Comparison of ENCODE assay signal across 11 mouse cellular contexts in the genomic region with DNA sequence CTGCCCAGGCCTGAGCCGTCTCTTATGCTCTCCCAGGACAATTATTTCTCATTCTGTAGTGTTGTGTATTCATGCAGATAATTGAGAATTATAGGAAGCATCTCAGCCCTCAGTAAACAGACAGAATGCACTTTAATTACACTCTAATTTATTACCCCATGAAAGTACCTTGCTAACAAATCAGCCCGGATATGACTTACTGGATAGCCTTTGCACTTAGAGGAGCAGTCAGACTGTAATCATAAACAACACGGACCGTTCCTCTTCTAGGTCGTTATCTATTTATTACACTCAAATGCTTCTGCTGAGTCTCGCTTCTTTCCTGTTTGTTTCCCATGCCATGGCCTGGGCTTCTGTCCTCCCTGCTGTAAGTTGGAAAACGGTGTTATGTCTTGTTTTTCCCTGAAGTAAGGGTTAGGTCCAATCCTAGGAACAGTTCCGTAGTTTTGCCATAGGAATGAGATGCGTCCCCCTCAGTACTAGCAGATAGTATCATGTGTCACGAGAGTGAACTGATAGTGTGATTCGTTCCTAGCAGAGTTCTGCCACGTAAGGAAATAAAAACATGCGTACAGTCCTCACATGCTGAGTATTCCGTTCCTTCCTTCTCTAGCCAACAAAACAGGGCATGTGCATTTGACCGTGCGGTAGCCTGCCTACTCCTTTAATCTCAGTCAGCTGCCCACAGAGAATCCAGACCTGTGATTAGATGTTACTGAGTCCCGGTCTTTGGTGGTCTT. TPM values are rescaled to one million over a fixed set of nuclear protein-coding genes. Genes with fewer than 3 reads are reported as not detected.
DNase-seq lines count a peak whose midpoint lies in the region; ATAC-seq and TF ChIP-seq lines count a peak whose summit lies in the region.
"Had no signal": no experiment of that assay in that cellular context is flagged by ENCODE, and none has a peak within 500 bp of the region (broad histone marks: within the 10 kb centered on the region; RNA-seq: fewer than 3 reads in every experiment).

No protein-coding gene starts in this region.

- H3K9me3 ChIP-seq in liver, embryonic 11.5 days (ENCODE audit: control insufficient read depth, low read length) = no peaks in the 10 kb centered on the region
- no peaks in the 10 kb centered on the region for H3K9me3 ChIP-seq in intestine, postnatal 0 days (ENCODE audit: control insufficient read depth)
- H3K9me3 ChIP-seq: embryonic facial prominence, embryonic 15.5 days had no signal

- no peaks in the 10 kb centered on the region for H3K36me3 ChIP-seq in liver, embryonic 11.5 days (ENCODE audit: control insufficient read depth, insufficient read depth, low read length)
- H3K36me3 ChIP-seq in intestine, postnatal 0 days (ENCODE audit: control insufficient read depth, insufficient read depth) = no peaks in the 10 kb centered on the region
- H3K36me3 ChIP-seq: embryonic facial prominence, embryonic 15.5 days had no signal

- peak overlapping the region; percentile 39 for H3K4me2 ChIP-seq in liver, embryonic 11.5 days
- H3K4me2 ChIP-seq in intestine, postnatal 0 days (replicated peaks; ENCODE audit: low read depth) = peak overlapping the region; percentile 55
- H3K4me2 ChIP-seq: embryonic facial prominence, embryonic 15.5 days had no signal

- H3K4me3 ChIP-seq in gastrocnemius, adult 2 months = peak overlapping the region; percentile 55
- no peak overlapping the region for H3K4me3 ChIP-seq in liver, embryonic 11.5 days (ENCODE audit: low read depth, low read length)
- 0 out of 2 replicates have a peak overlapping the region, but pooled peaks have one; percentile 4 for H3K4me3 ChIP-seq in intestine, postnatal 0 days (ENCODE audit: low read depth, low read length)
- H3K4me3 ChIP-seq: embryonic facial prominence, embryonic 15.5 days; left cerebral cortex, adult 2 months had no signal

- DNase-seq in gastrocnemius, adult 2 months = no peak
- no peak for DNase-seq in gastrocnemius, postnatal 25 days
- no peak for DNase-seq in liver, embryonic 11.5 days (ENCODE audit: low spot score)
- no peak for DNase-seq in liver
- no peak for DNase-seq in layer of hippocampus, adult 18-20 months (ENCODE audit: low spot score in 2 of 2)
- DNase-seq: cerebellum, adult 8-10 months; lung, adult 18-20 months had no signal

- H3K4me1 ChIP-seq in liver, embryonic 11.5 days (replicated peaks; ENCODE audit: control insufficient read depth, insufficient read depth, low read length) = peaks cover 18% of the 10 kb centered on the region
- peaks cover 3% of the 10 kb centered on the region; the same call in 1 of the 2 replicates for H3K4me1 ChIP-seq in intestine, postnatal 0 days (replicated peaks; ENCODE audit: control insufficient read depth, insufficient read depth, low read length)

- H3K27me3 ChIP-seq in liver, embryonic 11.5 days (replicated peaks; ENCODE audit: control insufficient read depth, insufficient read depth, low read length) = no peaks in the 10 kb centered on the region
- no peaks in the 10 kb centered on the region for H3K27me3 ChIP-seq in intestine, postnatal 0 days (replicated peaks; ENCODE audit: control insufficient read depth, insufficient read depth, low read length)
- H3K27me3 ChIP-seq: embryonic facial prominence, embryonic 15.5 days had no signal

- no peak for TF ChIP-seq CTCF in gastrocnemius, adult 2 months (IDR thresholded peaks at IDR 0.05)
- no peak for TF ChIP-seq CTCF in intestine, postnatal 0 days (IDR thresholded peaks at IDR 0.05; ENCODE audit: low read depth)

- peak; percentile 68 for ATAC-seq in liver, embryonic 11.5 days (replicated peaks; ENCODE audit: low FRiP score)
- ATAC-seq in intestine, postnatal 0 days = peak; percentile 79
- ATAC-seq in megakaryocyte-erythroid progenitor cell, adult 5-6 weeks (replicated peaks; ENCODE audit: low FRiP score, low TSS enrichment, poor library complexity, severe bottlenecking) = peak; percentile 47; the same call in 1 of the 2 replicates

- WGBS in liver, embryonic 11.5 days = 59% methylated on average over 17 of the region's 17 CpGs
- WGBS in intestine, postnatal 0 days = 41% methylated on average over 17 of the region's 17 CpGs

- no peak overlapping the region for H3K9ac ChIP-seq in liver, embryonic 11.5 days (ENCODE audit: low read depth, low read length)
- H3K9ac ChIP-seq in intestine, postnatal 0 days (ENCODE audit: low read depth, low read length) = no peak overlapping the region
- H3K9ac ChIP-seq: embryonic facial prominence, embryonic 15.5 days had no signal

- intact Hi-C loops in gastrocnemius, adult 2 months (cut with DNase I) = no loop called here

- peak overlapping the region; percentile 81 for H3K27ac ChIP-seq in gastrocnemius, adult 2 months
- H3K27ac ChIP-seq in liver, embryonic 11.5 days (ENCODE audit: low read depth, low read length) = no peak overlapping the region
- peak overlapping the region; percentile 50 for H3K27ac ChIP-seq in intestine, postnatal 0 days (ENCODE audit: low read depth, low read length)
- H3K27ac ChIP-seq: embryonic facial prominence, embryonic 15.5 days; left cerebral cortex, adult 2 months had no signal

RNA-seq across cellular contexts. Expression of gene Pdss2, which starts 24.3 kb away (rescaled TPM):
- 10 to 100 TPM; 16.8 to 25.0 TPM for total RNA-seq in gastrocnemius, adult 2 months (2021)
- total RNA-seq in gastrocnemius, postnatal 25 days (2021) = 10 to 100 TPM; 17.8 to 20.1 TPM
- polyA plus RNA-seq in liver, embryonic 11.5 days (2014; fragmentation: Nextera tagmentation; extraction: Ambion mirVana) = 14.9 and 16.2 TPM in 2 replicates
- polyA plus RNA-seq in intestine, postnatal 0 days (2015; fragmentation: Nextera tagmentation; extraction: Ambion mirVana) = 7.8 and 8.0 TPM in 2 replicates
- total RNA-seq in megakaryocyte-erythroid progenitor cell, adult 5-6 weeks (2014; fragmentation: Nextera tagmentation) = 18.9 and 20.2 TPM in 2 replicates
- total RNA-seq in megakaryocyte-erythroid progenitor cell, adult 5-6 weeks (2017) = 25.5 and 27.2 TPM in 2 replicates
- 10 to 100 TPM; 18.3 to 19.6 TPM for total RNA-seq in layer of hippocampus, adult 18-20 months (2021)
